Mouse (Mus musculus): ENCODE data around the gene Ica1. TPM values are rescaled to one million over a fixed set of nuclear protein-coding genes. Genes with fewer than 3 reads are reported as not detected.

The Ica1 gene
- polyA plus RNA-seq, 1 experiment from 2014 or later, result 35.6 TPM

DNA sequence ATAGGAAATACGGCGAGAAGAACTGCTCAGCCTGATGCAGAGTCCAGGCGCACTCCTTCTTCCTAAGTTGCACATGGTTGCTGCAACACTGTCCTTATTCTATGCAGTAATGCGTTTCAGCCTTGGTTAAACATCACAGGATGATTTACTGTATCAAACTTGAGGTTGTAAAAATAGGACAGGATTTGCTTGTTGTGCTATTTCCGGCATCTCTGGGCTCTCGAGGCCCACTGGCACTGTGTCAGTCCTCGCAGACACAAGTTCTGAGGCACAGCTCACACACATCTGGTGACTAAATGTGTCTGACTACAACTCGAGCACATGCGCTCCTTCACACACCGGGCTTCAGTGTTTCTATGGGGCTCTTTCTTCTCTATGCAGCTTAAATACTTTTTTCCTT, 94.9 kb downstream of the Ica1 start:
- no peak overlapping the region for H3K4me2 ChIP-seq (ENCODE audit: low read depth, low read length)
- H3K36me3 ChIP-seq (ENCODE audit: control insufficient read depth, insufficient read depth, low read length), result no peaks in the 10 kb centered on the region
- no peak for ATAC-seq (ENCODE audit: insufficient read depth, low FRiP score)
- peaks cover 2% of the 10 kb centered on the region; the same call in 1 of the 2 replicates for H3K4me1 ChIP-seq (ENCODE audit: control insufficient read depth, insufficient read depth, low read length)
- H3K9ac ChIP-seq (ENCODE audit: low read length), result no peak overlapping the region
- H3K9me3 ChIP-seq (replicated peaks; ENCODE audit: control insufficient read depth, low read length), result no peaks in the 10 kb centered on the region
- WGBS, result 80% methylated on average over 10 of the region's 10 CpGs
- no peak overlapping the region for H3K4me3 ChIP-seq (replicated peaks; ENCODE audit: low read length)
- H3K27ac ChIP-seq (ENCODE audit: low read length), result no peak overlapping the region
- no peaks in the 10 kb centered on the region for H3K27me3 ChIP-seq (ENCODE audit: control insufficient read depth, insufficient read depth, low read length)

- Histone ChIP-seq H3K4me1 (ENCODE audit: control insufficient read depth, insufficient read depth, low read length) (no peaks in the 10 kb centered on the region), H3K9me3 (replicated peaks; ENCODE audit: control insufficient read depth, low read length) (no peaks in the 10 kb centered on the region), H3K9ac (ENCODE audit: low read length) (no peak overlapping the region), H3K4me2 (ENCODE audit: low read depth, low read length) (no peak overlapping the region), H3K36me3 (ENCODE audit: control insufficient read depth, insufficient read depth, low read length) (no peaks in the 10 kb centered on the region), H3K27me3 (ENCODE audit: control insufficient read depth, insufficient read depth, low read length) (no peaks in the 10 kb centered on the region), H3K4me3 (replicated peaks; ENCODE audit: low read length) (no peak overlapping the region), H3K27ac (ENCODE audit: low read length) (no peak overlapping the region)
- 74% methylated on average over 8 of the region's 8 CpGs for WGBS
- ATAC-seq (ENCODE audit: insufficient read depth, low FRiP score), result no peak
Observed at GRCm38 (mm10) chr6:8680931-8681330, 97.4 kb downstream of the Ica1 start.

DNA sequence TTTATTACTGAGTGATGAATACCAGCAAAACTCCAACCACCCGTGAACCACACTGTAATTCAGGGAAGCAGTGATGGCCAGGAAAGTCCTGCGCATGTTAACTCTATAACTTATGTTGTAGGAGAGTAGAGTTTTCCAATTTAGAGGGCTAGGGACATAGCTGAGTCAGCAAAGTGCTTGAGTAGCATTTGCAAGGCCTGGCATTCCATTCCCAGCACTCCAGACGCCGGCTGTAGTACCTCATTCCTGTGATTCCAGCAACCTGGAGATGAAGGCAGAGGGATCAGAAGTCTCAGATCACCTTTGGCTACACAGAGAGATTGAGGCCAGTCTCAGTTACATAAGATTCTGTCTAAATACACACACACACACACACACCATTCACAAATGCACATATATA, 105.3 kb downstream of the Ica1 start:
- Histone ChIP-seq H3K4me1 (ENCODE audit: control insufficient read depth, insufficient read depth, low read length) (no peaks in the 10 kb centered on the region), H3K27me3 (ENCODE audit: control insufficient read depth, insufficient read depth, low read length) (no peaks in the 10 kb centered on the region), H3K9ac (ENCODE audit: low read length) (no peak overlapping the region), H3K4me3 (replicated peaks; ENCODE audit: low read length) (no peak overlapping the region), H3K4me2 (ENCODE audit: low read depth, low read length) (no peak overlapping the region), H3K36me3 (ENCODE audit: control insufficient read depth, insufficient read depth, low read length) (no peaks in the 10 kb centered on the region), H3K9me3 (replicated peaks; ENCODE audit: control insufficient read depth, low read length) (no peaks in the 10 kb centered on the region), H3K27ac (ENCODE audit: low read length) (no peak overlapping the region)
- WGBS, result 85% methylated on average over 4 of the region's 4 CpGs
- ATAC-seq (ENCODE audit: insufficient read depth, low FRiP score), result no peak

DNA sequence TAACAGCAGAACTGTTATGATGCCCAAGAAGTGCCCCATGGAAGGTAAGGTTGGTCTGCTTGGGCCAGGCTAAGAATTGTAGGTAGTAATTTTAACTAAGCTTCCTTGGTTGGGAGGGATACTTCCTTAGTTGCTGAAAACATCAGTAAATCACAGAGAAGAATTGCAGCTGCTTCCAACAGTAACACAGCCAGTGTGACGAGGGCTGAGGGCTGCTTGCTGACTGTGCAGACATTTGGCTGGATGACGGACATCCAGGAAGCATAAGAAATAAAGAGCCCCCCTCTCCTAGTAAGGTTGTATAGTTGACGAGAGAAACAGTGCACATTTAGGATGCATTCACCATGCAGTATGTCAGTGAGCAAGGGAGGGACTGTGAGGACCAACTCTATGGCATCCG, 108.9 kb downstream of the Ica1 start:
- ATAC-seq (ENCODE audit: insufficient read depth, low FRiP score), result no peak

DNA sequence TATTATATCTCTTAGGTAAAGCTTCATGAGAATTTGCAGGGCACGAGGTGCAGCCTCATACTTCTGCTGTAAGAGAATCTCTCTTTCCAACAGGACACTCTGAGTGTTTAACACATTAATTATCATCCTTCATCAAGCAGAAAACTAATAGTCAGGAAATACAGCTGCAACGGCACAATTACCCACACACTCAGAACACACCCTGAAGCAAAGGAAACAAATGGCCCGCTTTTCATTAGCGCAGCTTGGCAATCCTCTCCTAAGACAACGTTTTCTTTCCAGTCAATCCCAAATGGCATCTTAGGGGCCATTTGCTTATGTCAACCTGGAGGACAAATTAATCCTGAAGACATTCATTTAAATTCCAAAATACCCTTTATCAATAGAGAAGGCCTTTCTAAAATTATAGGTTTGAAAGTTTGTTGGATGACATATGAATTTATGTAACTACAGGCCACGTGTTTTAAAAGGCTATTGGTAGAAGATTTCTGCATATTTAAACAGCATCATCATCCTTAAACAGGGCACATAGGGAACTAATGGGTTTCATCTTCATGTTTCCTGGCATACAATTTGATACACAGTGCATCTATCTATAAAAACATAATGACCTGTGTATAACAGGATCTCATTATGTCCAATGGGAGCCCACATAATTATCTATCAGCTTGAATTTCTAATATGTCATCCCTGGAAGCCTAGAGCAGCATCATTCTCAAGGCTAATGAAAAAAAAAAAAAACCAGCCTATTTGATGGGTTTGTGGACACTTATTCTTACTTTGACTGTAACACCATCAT, 110.1 kb downstream of the Ica1 start:
- Histone ChIP-seq H3K27me3 (ENCODE audit: control insufficient read depth, insufficient read depth, low read length) (no peaks in the 10 kb centered on the region), H3K9ac (ENCODE audit: low read length) (no peak overlapping the region), H3K36me3 (ENCODE audit: control insufficient read depth, insufficient read depth, low read length) (no peaks in the 10 kb centered on the region), H3K4me3 (replicated peaks; ENCODE audit: low read length) (no peak overlapping the region), H3K27ac (ENCODE audit: low read length) (no peak overlapping the region), H3K4me1 (ENCODE audit: control insufficient read depth, insufficient read depth, low read length) (no peaks in the 10 kb centered on the region), H3K9me3 (replicated peaks; ENCODE audit: control insufficient read depth, low read length) (no peaks in the 10 kb centered on the region), H3K4me2 (ENCODE audit: low read depth, low read length) (no peak overlapping the region)
- WGBS, result 58% methylated on average over 6 of the region's 6 CpGs
- ATAC-seq (ENCODE audit: insufficient read depth, low FRiP score), result no peak

More for the DNA sequence above, 108.9 kb downstream of the Ica1 start:
- no peak overlapping the region for H3K4me3 ChIP-seq (replicated peaks; ENCODE audit: low read length)
- no peaks in the 10 kb centered on the region for H3K27me3 ChIP-seq (ENCODE audit: control insufficient read depth, insufficient read depth, low read length)
- H3K4me2 ChIP-seq (ENCODE audit: low read depth, low read length), result no peak overlapping the region
- 69% methylated on average over 4 of the region's 4 CpGs for WGBS
- H3K27ac ChIP-seq (ENCODE audit: low read length), result no peak overlapping the region
- no peaks in the 10 kb centered on the region for H3K4me1 ChIP-seq (ENCODE audit: control insufficient read depth, insufficient read depth, low read length)
- no peaks in the 10 kb centered on the region for H3K9me3 ChIP-seq (replicated peaks; ENCODE audit: control insufficient read depth, low read length)
- H3K36me3 ChIP-seq (ENCODE audit: control insufficient read depth, insufficient read depth, low read length), result no peaks in the 10 kb centered on the region
- no peak overlapping the region for H3K9ac ChIP-seq (ENCODE audit: low read length)

DNA sequence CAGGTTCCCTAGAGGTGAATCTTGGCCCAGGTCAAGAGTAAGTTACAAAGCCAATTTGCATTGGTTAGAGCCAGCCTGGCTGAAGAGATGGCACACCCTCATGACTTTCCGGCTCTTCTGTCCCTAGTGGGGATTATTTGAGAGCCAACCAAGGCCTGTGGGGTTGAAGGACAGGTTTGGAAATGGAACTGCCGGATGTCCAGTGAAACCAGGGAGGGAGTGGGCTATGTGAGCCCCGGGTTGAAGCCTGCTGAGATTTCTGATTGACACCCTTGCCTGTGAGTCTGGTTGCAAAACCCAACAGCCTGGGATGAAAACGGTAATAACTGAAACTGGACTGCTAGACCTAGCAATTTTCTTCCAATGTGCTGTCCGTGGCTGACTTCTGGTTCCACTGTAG, 112.5 kb downstream of the Ica1 start:
- Histone ChIP-seq H3K4me2 (ENCODE audit: low read depth, low read length) (no peak overlapping the region), H3K27ac (ENCODE audit: low read length) (no peak overlapping the region), H3K4me1 (ENCODE audit: control insufficient read depth, insufficient read depth, low read length) (no peaks in the 10 kb centered on the region), H3K9ac (ENCODE audit: low read length) (no peak overlapping the region), H3K9me3 (replicated peaks; ENCODE audit: control insufficient read depth, low read length) (no peaks in the 10 kb centered on the region), H3K36me3 (ENCODE audit: control insufficient read depth, insufficient read depth, low read length) (no peaks in the 10 kb centered on the region), H3K27me3 (ENCODE audit: control insufficient read depth, insufficient read depth, low read length) (no peaks in the 10 kb centered on the region), H3K4me3 (replicated peaks; ENCODE audit: low read length) (no peak overlapping the region)
- no peak for ATAC-seq (ENCODE audit: insufficient read depth, low FRiP score)
- WGBS, result 91% methylated on average over 5 of the region's 5 CpGs

DNA sequence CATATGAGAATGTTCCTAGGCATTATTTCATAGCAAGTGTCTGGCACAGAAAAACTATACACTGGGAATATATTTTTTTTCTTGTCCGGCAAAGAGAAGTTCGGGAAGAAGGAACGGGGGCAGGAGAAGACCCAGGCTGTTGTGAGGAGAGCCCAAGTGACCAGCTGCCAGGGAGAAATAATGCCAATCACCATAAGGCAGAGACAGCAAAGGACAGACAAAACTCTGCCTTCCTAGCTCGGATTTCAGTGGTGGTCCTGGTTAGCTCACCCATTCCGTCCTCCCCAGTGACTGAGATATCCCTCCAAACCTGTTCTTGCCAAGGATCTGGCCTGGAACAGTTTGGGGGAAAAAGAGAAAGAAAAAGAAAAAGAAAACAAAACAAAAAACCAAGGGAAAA, 113.3 kb downstream of the Ica1 start:
- Histone ChIP-seq H3K4me1 (ENCODE audit: control insufficient read depth, insufficient read depth, low read length) (no peaks in the 10 kb centered on the region), H3K27ac (ENCODE audit: low read length) (no peak overlapping the region), H3K27me3 (ENCODE audit: control insufficient read depth, insufficient read depth, low read length) (no peaks in the 10 kb centered on the region), H3K9ac (ENCODE audit: low read length) (no peak overlapping the region), H3K36me3 (ENCODE audit: control insufficient read depth, insufficient read depth, low read length) (no peaks in the 10 kb centered on the region), H3K9me3 (replicated peaks; ENCODE audit: control insufficient read depth, low read length) (no peaks in the 10 kb centered on the region), H3K4me3 (replicated peaks; ENCODE audit: low read length) (no peak overlapping the region), H3K4me2 (ENCODE audit: low read depth, low read length) (no peak overlapping the region)
- ATAC-seq (ENCODE audit: insufficient read depth, low FRiP score), result no peak
- 87% methylated on average over 5 of the region's 5 CpGs for WGBS

DNA sequence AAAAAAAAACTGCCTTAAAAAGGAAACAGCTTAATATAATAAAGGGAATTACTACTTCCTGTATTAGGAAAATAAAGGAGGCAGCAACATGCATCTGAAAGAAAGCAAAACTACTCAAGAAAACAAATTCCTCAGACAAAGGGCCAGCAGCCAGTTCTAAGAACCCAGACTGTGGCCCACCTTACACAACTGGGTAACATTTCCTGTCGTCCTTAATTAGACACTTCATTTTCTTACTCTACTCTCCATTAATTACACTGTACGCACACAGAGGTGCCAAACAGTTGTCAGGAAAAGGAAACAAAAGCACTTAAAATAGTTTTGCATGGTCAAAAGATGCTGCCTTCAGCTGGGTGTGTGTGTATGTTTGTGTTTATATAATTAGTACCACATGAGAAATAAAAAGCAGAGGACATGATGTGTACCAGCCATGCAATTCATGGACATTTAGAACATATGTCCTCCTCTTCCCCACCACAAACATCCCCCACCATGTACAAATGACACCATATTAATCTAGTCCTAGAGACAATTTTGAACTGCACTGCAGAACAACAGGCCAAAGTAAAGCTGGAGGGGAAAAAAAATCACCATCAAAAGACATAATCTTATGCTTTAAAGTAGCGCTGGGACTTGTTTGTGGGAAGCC, 115.1 kb downstream of the Ica1 start:
- no peak for ATAC-seq (ENCODE audit: insufficient read depth, low FRiP score)
- H3K9me3 ChIP-seq (replicated peaks; ENCODE audit: control insufficient read depth, low read length), result no peaks in the 10 kb centered on the region
- 73% methylated on average over 3 of the region's 3 CpGs for WGBS

GRCm38 (mm10) chr6:8661404-8661803, 116.9 kb downstream of the Ica1 start:
- H3K9me3 ChIP-seq (replicated peaks; ENCODE audit: control insufficient read depth, low read length), result no peaks in the 10 kb centered on the region
- ATAC-seq (ENCODE audit: insufficient read depth, low FRiP score), result no peak
- H3K27ac ChIP-seq (ENCODE audit: low read length), result no peak overlapping the region
- WGBS, result 75% methylated on average over 4 of the region's 4 CpGs
- H3K27me3 ChIP-seq (ENCODE audit: control insufficient read depth, insufficient read depth, low read length), result no peaks in the 10 kb centered on the region
- no peak overlapping the region for H3K4me2 ChIP-seq (ENCODE audit: low read depth, low read length)
- H3K4me3 ChIP-seq (replicated peaks; ENCODE audit: low read length), result no peak overlapping the region
- no peak overlapping the region for H3K9ac ChIP-seq (ENCODE audit: low read length)
- H3K4me1 ChIP-seq (ENCODE audit: control insufficient read depth, insufficient read depth, low read length), result peaks cover 3% of the 10 kb centered on the region; the same call in 1 of the 2 replicates
- no peaks in the 10 kb centered on the region for H3K36me3 ChIP-seq (ENCODE audit: control insufficient read depth, insufficient read depth, low read length)

More for the DNA sequence above, 115.1 kb downstream of the Ica1 start:
- H3K4me3 ChIP-seq (replicated peaks; ENCODE audit: low read length), result no peak overlapping the region
- no peaks in the 10 kb centered on the region for H3K36me3 ChIP-seq (ENCODE audit: control insufficient read depth, insufficient read depth, low read length)
- peaks cover 1% of the 10 kb centered on the region; the same call in 1 of the 2 replicates for H3K4me1 ChIP-seq (ENCODE audit: control insufficient read depth, insufficient read depth, low read length)
- no peak overlapping the region for H3K27ac ChIP-seq (ENCODE audit: low read length)
- no peak overlapping the region for H3K9ac ChIP-seq (ENCODE audit: low read length)
- H3K4me2 ChIP-seq (ENCODE audit: low read depth, low read length), result no peak overlapping the region
- no peaks in the 10 kb centered on the region for H3K27me3 ChIP-seq (ENCODE audit: control insufficient read depth, insufficient read depth, low read length)

Data from stomach, embryonic 16.5 days (tissue).